Mouse (Mus musculus): ENCODE data around the gene Kpna1. TPM values are rescaled to one million over a fixed set of nuclear protein-coding genes. Genes with fewer than 3 reads are reported as not detected.
"Not testable (repeated sequence)": the region's sequence is repeated elsewhere in the genome, so short reads cannot be mapped to it uniquely, and the experiment has no call there.

Kpna1 gene
- total RNA-seq, 2 experiments from 2014 or later: 50.3 to 52.8 TPM

- ATAC-seq (replicated peaks; ENCODE audit: low FRiP score, low TSS enrichment, poor library complexity, severe bottlenecking): peak; percentile 60
These were observed 5.1 kb downstream of the Kpna1 start for GRCm38 (mm10) chr16:35983517-35984101.

GRCm38 (mm10) chr16:35984471-35984870, 5.9 kb downstream of the Kpna1 start:
- no peak for ATAC-seq (replicated peaks; ENCODE audit: low FRiP score, low TSS enrichment, poor library complexity, severe bottlenecking)

- ATAC-seq (replicated peaks; ENCODE audit: low FRiP score, low TSS enrichment, poor library complexity, severe bottlenecking): no peak
These were observed 9.4 kb downstream of the Kpna1 start for GRCm38 (mm10) chr16:35987930-35988329.

- ATAC-seq (replicated peaks; ENCODE audit: low FRiP score, low TSS enrichment, poor library complexity, severe bottlenecking): no peak
These were observed 13.8 kb downstream of the Kpna1 start for GRCm38 (mm10) chr16:35992391-35992790.

GRCm38 (mm10) chr16:35993316-35993715, 14.8 kb downstream of the Kpna1 start:
- no peak for ATAC-seq (replicated peaks; ENCODE audit: low FRiP score, low TSS enrichment, poor library complexity, severe bottlenecking)

GRCm38 (mm10) chr16:35998852-35999251, 20.3 kb downstream of the Kpna1 start:
- not testable (repeated sequence) for ATAC-seq (replicated peaks; ENCODE audit: low FRiP score, low TSS enrichment, poor library complexity, severe bottlenecking)

GRCm38 (mm10) chr16:36008396-36008795, 29.8 kb downstream of the Kpna1 start:
- no peak for ATAC-seq (replicated peaks; ENCODE audit: low FRiP score, low TSS enrichment, poor library complexity, severe bottlenecking)

- ATAC-seq (replicated peaks; ENCODE audit: low FRiP score, low TSS enrichment, poor library complexity, severe bottlenecking): no peak
These were observed 37.8 kb downstream of the Kpna1 start for GRCm38 (mm10) chr16:36016335-36016734.

- ATAC-seq (replicated peaks; ENCODE audit: low FRiP score, low TSS enrichment, poor library complexity, severe bottlenecking): not testable (repeated sequence)
These were observed 49.6 kb downstream of the Kpna1 start for GRCm38 (mm10) chr16:36028120-36028519.

- peak; percentile 97 for ATAC-seq (replicated peaks; ENCODE audit: low FRiP score, low TSS enrichment, poor library complexity, severe bottlenecking)
These were observed 62.4 kb downstream of the Kpna1 start, which contains the start of gene Wdr5b for GRCm38 (mm10) chr16:36040640-36041624. Gene Wdr5b (plus strand): TSS chr16:36041190.

- no peak for ATAC-seq (replicated peaks; ENCODE audit: low FRiP score, low TSS enrichment, poor library complexity, severe bottlenecking)
These were observed 63.1 kb downstream of the Kpna1 start for GRCm38 (mm10) chr16:36041625-36042020.

GRCm38 (mm10) chr16:36043073-36043472, 64.5 kb downstream of the Kpna1 start:
- no peak for ATAC-seq (replicated peaks; ENCODE audit: low FRiP score, low TSS enrichment, poor library complexity, severe bottlenecking)

- ATAC-seq (replicated peaks; ENCODE audit: low FRiP score, low TSS enrichment, poor library complexity, severe bottlenecking): no peak
These were observed 65.4 kb downstream of the Kpna1 start for GRCm38 (mm10) chr16:36043964-36044363.

- ATAC-seq (replicated peaks; ENCODE audit: low FRiP score, low TSS enrichment, poor library complexity, severe bottlenecking): no peak
These were observed 69.0 kb downstream of the Kpna1 start for GRCm38 (mm10) chr16:36047538-36047937.

- ATAC-seq (replicated peaks; ENCODE audit: low FRiP score, low TSS enrichment, poor library complexity, severe bottlenecking): no peak
These were observed 72.9 kb downstream of the Kpna1 start for GRCm38 (mm10) chr16:36051491-36051890.

- no peak for ATAC-seq (replicated peaks; ENCODE audit: low FRiP score, low TSS enrichment, poor library complexity, severe bottlenecking)
These were observed 75.2 kb downstream of the Kpna1 start for GRCm38 (mm10) chr16:36053524-36054275.

- no peak for ATAC-seq (replicated peaks; ENCODE audit: low FRiP score, low TSS enrichment, poor library complexity, severe bottlenecking)
These were observed 76.4 kb downstream of the Kpna1 start for GRCm38 (mm10) chr16:36054920-36055319.

- ATAC-seq (replicated peaks; ENCODE audit: low FRiP score, low TSS enrichment, poor library complexity, severe bottlenecking): no peak
These were observed 77.9 kb downstream of the Kpna1 start for GRCm38 (mm10) chr16:36056416-36056815.

GRCm38 (mm10) chr16:36057933-36058475, 79.5 kb downstream of the Kpna1 start:
- no peak for ATAC-seq (replicated peaks; ENCODE audit: low FRiP score, low TSS enrichment, poor library complexity, severe bottlenecking)

GRCm38 (mm10) chr16:36062534-36062933, 84.0 kb downstream of the Kpna1 start:
- ATAC-seq (replicated peaks; ENCODE audit: low FRiP score, low TSS enrichment, poor library complexity, severe bottlenecking): peak; percentile 77
